Mouse (Mus musculus) heart, adult 18-20 months (tissue): ENCODE data around the gene Scnm1. TPM values are rescaled to one million over a fixed set of nuclear protein-coding genes. Genes with fewer than 3 reads are reported as not detected.

Source experiments
- DNase-seq, 2 experiments: peaks; one replicate each; pipeline ENCODE4 v3.0.0; 2021 to 2022; ENCODE audit warnings: mixed read lengths in 1 of 2
- long read RNA-seq, 2 experiments: library from polyadenylated mRNA; stranded (forward); transcript quantifications; one replicate each; pipeline ENCODE4 v2.0.0; 2021
- total RNA-seq, 2 experiments: library from RNA; stranded (reverse); gene quantifications; 2 replicates each; pipeline ENCODE4 v1.2.3; 2021

Scnm1 gene
- total RNA-seq = 10 to 100 TPM; 36.5 to 38.3 TPM
- long read RNA-seq, experiment 1, transcript Scnm1-201 (7 exons, 1,054 nt) = major isoform, 25 of 38 reads
- long read RNA-seq, experiment 1, transcript Scnm1-204 (2 exons, 686 nt) = minor isoform, 5 of 38 reads
- long read RNA-seq, experiment 1, partial matches to known transcripts = 1 of 38 reads
- long read RNA-seq, experiment 1, other reads (novel, unspliced or antisense) = 4 of 38 reads
- long read RNA-seq, experiment 2, transcript Scnm1-201 (7 exons, 1,054 nt) = major isoform, 7 of 15 reads
- long read RNA-seq, experiment 2, partial matches to known transcripts = 0 of 15 reads
- long read RNA-seq, experiment 2, other reads (novel, unspliced or antisense) = 2 of 15 reads

DNA sequence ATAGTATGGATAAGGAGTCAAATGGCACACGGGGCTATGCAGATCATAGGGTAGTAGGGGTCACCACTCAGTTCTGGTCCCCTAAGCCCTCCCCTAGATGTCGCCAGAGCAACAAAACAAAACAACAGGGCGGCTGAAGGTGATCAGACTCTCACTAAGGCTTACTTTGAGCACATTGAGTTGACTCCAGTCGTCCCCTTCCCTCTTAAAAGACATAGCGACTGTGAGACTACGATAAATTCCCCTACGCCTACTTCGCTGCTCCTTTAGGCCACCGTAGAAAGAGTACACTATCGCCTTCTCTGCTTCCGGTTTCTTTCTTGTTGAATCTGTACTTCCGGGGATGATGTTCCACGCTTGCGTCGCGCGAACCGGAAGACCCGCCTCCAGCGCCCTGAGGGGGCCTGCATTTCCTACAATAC lies at the start of gene Scnm1, which contains the start of gene Lysmd1:
TSS of gene Scnm1 (minus strand) at position 332 of the 422 bp plus-strand sequence.
TSS of gene Lysmd1 (plus strand) at position 409 of the 422 bp plus-strand sequence.
- DNase-seq = peak; percentile 94 to 96

DNA sequence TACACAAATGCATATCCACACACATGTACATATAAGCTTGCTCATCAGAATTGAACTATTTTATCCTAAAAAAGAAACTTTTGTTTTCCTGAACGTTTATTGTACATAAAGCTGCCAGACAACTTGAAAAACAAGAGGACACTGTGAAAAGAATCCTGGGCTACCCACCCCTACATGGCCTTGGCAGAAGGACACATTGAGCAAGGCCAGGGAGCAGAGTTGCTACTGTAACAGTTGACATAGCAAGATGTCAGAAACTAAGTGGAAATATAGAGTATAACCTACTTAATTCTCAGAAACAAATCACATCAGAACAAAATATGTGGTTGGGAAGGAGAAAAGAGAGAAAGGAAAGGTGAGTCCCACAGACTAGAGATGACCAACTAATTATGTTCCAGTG lies 48.0 kb upstream of the Scnm1 start:
- no peak for DNase-seq

DNA sequence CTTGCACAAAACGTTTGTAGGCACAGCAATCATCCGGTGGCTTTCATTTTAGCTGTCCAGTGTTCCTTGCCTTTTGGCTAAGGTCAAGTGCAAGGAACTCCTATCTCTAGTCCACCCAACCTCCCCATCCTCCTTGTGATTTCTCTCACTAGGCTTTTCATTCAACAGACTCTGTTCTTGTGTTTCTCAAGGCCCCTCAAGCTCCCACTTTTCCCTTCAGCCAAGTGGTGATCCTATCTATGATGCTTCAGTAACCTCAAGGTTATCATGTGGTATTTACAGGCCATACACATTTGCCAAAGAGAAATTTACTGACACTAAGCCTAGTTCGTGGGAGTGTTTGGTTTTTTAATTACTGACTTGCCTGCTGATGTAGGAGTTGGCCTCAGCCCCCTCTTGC lies 46.1 kb upstream of the Scnm1 start:
- DNase-seq = no peak

- no peak for DNase-seq
Observed at GRCm38 (mm10) chr3:95178948-95179347, 45.1 kb upstream of the Scnm1 start.

- DNase-seq = no peak
Observed at GRCm38 (mm10) chr3:95177583-95177982, 43.8 kb upstream of the Scnm1 start.

DNA sequence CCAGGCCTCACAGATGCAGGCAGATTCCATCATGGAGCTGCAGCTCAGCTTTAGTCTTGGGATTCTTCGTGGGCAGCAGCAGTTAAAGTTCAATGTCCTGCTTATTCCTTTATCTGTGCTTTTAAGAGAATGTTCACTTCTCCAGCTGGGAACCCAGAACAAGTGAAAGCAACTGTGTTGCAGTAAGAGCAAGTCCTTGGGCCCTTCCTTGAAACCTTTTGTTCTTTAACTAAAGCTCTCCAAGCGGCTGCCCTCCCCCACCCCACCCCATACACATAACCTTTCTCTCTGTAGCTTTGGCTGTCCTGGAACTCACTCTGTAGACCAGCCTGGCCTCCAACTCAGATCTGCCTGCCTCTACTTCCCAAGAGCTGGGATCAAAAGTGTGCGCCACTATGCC lies 42.7 kb upstream of the Scnm1 start:
- no peak for DNase-seq

GRCm38 (mm10) chr3:95174011-95174592 lies 40.3 kb upstream of the Scnm1 start:
- DNase-seq = peak; percentile 87 to 95

DNA sequence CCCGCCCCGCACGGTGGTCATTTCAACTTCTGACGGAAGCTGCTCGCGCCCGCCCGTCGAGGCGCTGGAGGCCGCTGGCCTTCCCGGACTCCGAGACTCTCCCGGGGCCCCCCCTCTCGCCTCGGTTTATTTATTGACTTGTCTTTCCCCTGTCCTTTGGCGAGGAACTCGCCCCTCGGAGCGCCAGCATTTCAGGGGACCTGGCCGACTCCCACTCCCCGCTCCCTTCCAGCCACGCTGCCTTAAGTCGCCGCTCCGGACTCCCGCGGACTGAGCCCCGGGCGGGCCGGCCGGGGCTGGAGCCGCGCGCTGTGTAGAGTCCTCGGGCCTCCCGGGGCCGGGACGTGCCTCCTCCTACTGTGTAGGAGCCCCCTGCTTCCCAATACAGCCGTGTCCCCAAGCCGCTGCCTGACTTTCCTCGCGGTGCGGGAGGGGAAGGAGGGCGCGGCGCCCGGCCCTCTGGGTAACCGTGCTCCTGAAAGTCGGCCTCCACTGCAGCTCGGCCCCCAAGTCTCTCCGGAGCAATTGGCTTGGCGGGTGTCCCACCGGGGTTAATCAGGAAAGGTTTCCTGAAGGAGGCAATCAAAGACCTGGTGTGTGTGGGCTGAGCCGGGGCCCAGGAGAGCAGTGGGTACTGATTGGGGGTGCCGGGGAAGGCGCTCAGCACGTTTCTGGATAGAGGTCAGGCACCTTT lies 39.6 kb upstream of the Scnm1 start:
- DNase-seq = peak; percentile 24 to 54

DNA sequence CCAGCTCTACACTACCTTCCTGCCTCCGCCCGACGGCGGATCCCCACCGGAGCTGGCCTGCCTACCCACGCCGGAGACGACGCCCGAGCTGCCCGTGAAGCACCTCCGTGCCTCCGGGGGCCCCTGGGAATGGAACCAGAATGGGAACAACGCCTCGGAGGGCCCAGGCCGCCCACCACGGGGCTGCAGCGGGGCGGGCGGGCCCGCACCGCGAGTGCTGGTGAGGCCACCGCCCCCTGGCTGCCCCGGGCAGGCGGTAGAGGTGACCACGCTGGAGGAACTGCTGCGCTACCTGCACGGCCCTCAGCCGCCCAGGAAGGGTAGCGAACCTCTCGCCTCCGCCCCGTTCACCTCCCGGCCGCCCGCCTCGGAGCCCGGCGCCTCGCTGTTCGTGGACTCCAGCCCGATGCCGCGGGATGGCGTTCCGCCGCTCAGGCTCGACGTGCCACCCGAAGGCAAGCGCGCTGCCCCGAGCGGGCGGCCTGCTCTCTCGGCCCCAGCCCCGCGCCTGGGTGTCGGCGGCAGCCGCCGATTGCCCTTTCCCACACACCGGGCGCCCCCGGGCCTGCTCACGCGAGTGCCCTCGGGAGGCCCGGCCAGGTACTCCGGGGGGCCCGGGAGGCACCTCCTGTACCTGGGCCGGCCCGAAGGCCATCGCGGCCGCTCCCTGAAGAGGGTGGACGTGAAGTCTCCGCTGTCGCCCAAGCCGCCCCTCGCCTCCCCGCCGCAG lies 38.9 kb upstream of the Scnm1 start:
- DNase-seq = no peak

DNA sequence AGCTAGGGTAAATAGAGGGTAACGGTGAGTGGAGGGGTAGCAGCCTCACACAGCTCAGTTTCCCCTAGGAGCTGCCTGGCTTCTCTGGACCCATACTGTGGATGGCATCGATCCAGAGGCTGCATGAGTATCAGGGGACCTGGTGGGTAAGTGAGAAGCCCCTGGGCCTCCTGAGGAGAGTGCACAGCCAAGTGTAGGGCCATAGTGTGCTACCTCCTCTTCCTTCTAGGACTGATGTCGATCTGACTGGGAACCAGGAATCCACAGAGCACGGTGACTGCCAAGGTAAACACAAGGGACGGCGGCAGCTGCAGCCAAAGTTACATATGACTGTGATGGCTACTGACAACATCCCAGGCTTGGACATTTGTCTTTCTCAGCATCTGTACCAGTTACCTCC lies 37.3 kb upstream of the Scnm1 start:
- DNase-seq = no peak

- DNase-seq = no peak
Observed at GRCm38 (mm10) chr3:95169996-95170395, 36.2 kb upstream of the Scnm1 start.

DNA sequence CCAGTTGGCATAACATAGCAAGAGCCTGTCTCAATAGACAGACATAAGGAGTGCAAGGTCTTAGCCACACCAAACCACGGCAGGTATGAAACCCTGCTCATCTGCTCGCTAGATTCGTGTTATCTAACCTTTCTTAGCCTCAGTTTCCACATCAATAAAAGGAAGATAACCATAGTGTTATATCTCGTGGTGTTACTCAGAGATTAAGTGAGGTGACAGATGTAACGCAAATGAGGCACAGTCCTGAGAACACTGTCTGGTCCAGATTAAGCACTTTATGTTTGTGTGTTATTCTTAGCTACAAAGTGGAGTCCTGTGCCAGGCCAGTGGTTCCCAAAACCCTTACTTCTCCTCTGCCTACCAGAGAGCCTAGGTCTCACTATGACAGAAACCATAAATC lies 31.0 kb upstream of the Scnm1 start:
- no peak for DNase-seq

- DNase-seq = no peak
Observed at GRCm38 (mm10) chr3:95164256-95164550, 30.4 kb upstream of the Scnm1 start.

- peak in 1 of 2 experiments; percentile 9 for DNase-seq
Observed at GRCm38 (mm10) chr3:95163419-95164255, 29.8 kb upstream of the Scnm1 start.

DNA sequence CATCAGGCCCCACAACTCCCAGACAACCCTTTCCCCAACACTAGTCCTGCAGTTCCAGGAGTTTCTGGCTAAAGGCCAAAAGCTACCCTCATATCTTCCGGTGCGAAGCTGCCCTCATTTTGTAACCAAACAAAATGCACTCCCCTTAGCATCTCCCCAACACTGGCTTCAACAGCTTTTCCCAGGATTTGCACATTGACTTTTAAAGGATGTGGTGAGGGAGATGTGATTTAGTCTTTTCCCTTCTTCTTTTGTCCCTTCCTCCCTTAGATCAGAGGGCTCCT lies 28.5 kb upstream of the Scnm1 start:
- no peak for DNase-seq

DNA sequence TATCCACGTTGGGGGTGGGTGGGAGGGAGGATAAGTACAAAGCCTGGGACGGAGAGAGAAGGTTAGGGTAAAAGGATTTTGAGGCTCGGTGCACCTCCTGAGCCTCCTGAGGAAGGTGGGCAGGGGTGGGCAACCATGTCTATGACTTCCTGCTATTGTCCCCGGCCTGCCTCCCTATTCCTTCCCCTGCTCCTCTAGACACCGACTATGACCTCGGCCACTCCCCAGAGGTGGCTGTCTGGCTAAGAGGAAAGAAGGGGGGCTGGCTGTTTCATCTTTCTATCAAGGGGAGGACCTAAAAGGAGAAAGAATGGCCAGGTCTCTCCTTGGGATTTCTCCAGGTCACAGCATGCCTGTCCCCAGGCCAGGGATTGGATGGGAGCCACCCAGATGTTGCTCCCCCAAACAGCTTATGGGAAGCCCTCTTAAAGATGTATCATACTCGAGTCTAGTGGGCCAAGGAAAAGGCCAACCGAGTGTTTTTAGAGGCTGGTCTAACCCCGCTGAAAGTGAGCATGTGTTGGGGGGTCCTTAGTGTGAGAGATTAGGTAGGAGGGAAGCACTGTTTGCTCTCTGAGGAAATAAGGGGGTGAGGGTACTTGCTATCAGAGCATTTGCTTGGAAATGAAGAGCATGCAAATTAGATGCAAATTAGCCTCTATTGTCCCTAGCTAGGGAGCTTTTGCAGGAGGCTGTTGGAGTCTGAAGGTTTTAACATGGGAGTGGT lies 28.0 kb upstream of the Scnm1 start:
- DNase-seq = no peak

GRCm38 (mm10) chr3:95161041-95161551 lies 27.3 kb upstream of the Scnm1 start:
- DNase-seq = peak in 1 of 2 experiments; percentile 30

DNA sequence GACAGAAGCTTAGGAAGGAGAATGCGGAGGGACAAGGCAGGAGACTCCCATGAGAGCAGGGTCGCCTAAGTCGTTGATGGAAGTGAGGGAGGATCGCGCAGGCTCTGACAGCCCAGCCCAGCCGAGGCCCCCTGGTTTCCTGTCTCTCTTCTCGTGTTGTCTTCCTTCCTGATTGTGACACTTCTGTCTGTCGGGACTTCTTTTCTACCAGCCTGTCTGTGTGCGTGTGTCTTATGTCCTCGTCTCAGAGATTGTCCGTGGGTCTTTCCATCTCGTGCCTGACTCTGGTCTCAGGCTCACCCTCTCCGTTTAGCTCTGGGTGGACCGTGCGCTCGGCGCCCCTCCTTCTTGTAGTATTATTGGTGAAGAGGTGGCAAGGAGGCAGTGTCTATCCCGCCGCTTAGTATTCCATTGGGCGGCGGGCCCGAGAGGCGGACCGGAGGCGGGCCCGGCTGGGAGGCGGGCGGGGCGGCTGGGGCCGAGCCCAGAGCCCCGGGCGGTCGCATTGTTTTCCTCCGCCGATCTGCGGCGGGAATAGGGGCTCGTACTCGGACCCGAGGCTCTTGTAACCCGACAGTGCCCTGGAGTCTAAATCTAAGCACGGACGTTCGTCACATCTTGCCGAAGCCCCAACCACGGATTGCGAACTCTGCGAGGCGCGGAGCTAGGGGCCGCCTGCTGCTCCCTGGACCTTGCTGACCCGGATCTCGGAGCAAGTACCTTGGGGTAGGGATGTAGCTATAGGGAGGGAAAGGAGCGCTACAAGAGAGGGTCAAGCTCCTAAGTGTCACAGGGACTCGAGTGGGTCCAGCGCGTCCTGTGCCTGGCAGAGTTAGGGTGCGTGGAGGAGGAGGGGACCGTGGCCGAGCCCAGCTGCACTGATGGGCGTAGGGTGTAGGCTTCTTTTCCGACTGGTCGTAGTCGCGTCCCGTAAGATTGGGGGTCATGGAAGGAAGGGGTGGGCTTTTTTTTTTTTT lies 26.5 kb upstream of the Scnm1 start, which contains the start of gene Sema6c:
TSS of gene Sema6c (plus strand) at position 471 of the 977 bp plus-strand sequence.
- peak; percentile 93 to 95 for DNase-seq

GRCm38 (mm10) chr3:95159511-95159986 lies 25.7 kb upstream of the Scnm1 start:
- no peak for DNase-seq
